Mouse (Mus musculus): Measurements from ENCODE around the gene Wnt3a.
"Not testable (repeated sequence)": the region's sequence is repeated elsewhere in the genome, so short reads cannot be mapped to it uniquely, and the experiment has no call there.

Gene Wnt3a

GRCm38 (mm10) chr11:59307422-59308163 is 17.0 kb upstream of the Wnt3a start:
- DNase-seq: peak; percentile 65

GRCm38 (mm10) chr11:59306461-59307421 is 16.2 kb upstream of the Wnt3a start, which contains the start of gene Wnt9a:
TSS of gene Wnt9a (plus strand) at chr11:59306928.
- DNase-seq: no peak

GRCm38 (mm10) chr11:59305821-59306215 is 15.3 kb upstream of the Wnt3a start:
- DNase-seq: no peak

- no peak for DNase-seq
Measured at GRCm38 (mm10) chr11:59305008-59305820, 14.7 kb upstream of the Wnt3a start.

GRCm38 (mm10) chr11:59302700-59303569 is 12.4 kb upstream of the Wnt3a start:
- DNase-seq: peak; percentile 65

GRCm38 (mm10) chr11:59301053-59301452 is 10.5 kb upstream of the Wnt3a start:
- DNase-seq: not testable (repeated sequence)

- peak; percentile 47 for DNase-seq
Measured at GRCm38 (mm10) chr11:59300185-59300584, 9.6 kb upstream of the Wnt3a start.

- peak; percentile 9 for DNase-seq
Measured at GRCm38 (mm10) chr11:59297941-59298340, 7.4 kb upstream of the Wnt3a start.

- DNase-seq: peak; percentile 59
Measured at GRCm38 (mm10) chr11:59293616-59294015, 3.1 kb upstream of the Wnt3a start.

GRCm38 (mm10) chr11:59289706-59290105 is 846 bp downstream of the Wnt3a start:
- DNase-seq: no peak

- no peak for DNase-seq
Measured at GRCm38 (mm10) chr11:59284146-59284545, 6.4 kb downstream of the Wnt3a start.

- DNase-seq: no peak
Measured at GRCm38 (mm10) chr11:59282933-59283332, 7.6 kb downstream of the Wnt3a start.

GRCm38 (mm10) chr11:59282111-59282510 is 8.4 kb downstream of the Wnt3a start:
- no peak for DNase-seq

- DNase-seq: no peak
Measured at GRCm38 (mm10) chr11:59278047-59278446, 12.5 kb downstream of the Wnt3a start.

GRCm38 (mm10) chr11:59276877-59277276 is 13.7 kb downstream of the Wnt3a start:
- DNase-seq: no peak

- no peak for DNase-seq
Measured at GRCm38 (mm10) chr11:59274184-59274583, 16.4 kb downstream of the Wnt3a start.

- no peak for DNase-seq
Measured at GRCm38 (mm10) chr11:59266727-59267126, 23.8 kb downstream of the Wnt3a start.

GRCm38 (mm10) chr11:59265154-59265813 is 25.3 kb downstream of the Wnt3a start:
- DNase-seq: no peak

- DNase-seq: no peak
Measured at GRCm38 (mm10) chr11:59264593-59264992, 26.0 kb downstream of the Wnt3a start.

GRCm38 (mm10) chr11:59263870-59264563 is 26.5 kb downstream of the Wnt3a start:
- no peak for DNase-seq

- no peak for DNase-seq
Measured at GRCm38 (mm10) chr11:59262308-59262707, 28.2 kb downstream of the Wnt3a start.

Measured in thymus, postnatal 14 days (tissue).